Mouse (Mus musculus) ovary, postnatal 10 days (tissue): Measurements from ENCODE around the gene Prm1.
"Not testable (repeated sequence)": the region's sequence is repeated elsewhere in the genome, so short reads cannot be mapped to it uniquely, and the experiment has no call there.

ENCODE experiments used
- DNase-seq: peaks from one replicate; pipeline ENCODE4 v3.0.0; 2022; ENCODE audit warnings: low spot score

Prm1 gene

GRCm38 (mm10) chr16:10824536-10824935 lies 18.9 kb upstream of the Prm1 start:
- no peak for DNase-seq

GRCm38 (mm10) chr16:10821387-10821786 lies 15.7 kb upstream of the Prm1 start:
- no peak for DNase-seq

GRCm38 (mm10) chr16:10819966-10820365 lies 14.3 kb upstream of the Prm1 start:
- DNase-seq = no peak

DNA sequence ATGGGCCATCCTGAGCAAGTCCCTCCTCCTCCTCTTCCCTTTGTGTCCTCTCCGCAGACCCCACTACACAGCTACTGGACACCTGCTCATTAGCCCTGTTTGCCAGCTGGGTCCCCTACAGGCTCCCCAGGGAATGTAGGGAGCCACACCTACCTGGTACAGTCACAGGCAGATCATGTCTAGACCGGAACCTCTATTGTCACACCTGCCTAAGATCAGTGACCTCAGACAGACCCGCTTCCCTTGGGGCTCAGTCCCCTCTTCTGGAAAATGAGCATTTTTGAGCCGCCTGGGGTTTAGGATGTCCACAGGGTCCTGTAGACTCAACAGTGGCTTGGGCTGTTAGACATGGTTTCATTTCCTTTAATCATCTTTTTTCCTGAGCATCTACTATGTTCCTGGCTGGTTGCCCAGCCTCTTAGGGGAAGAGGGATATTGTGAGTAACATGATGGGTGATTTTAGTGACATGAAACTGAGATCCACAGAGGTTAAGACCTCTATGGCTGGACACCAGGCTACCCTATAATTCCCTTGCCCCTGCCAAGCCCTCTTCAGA lies 13.0 kb upstream of the Prm1 start:
- no peak for DNase-seq

- DNase-seq = no peak
These were observed 9.2 kb upstream of the Prm1 start for GRCm38 (mm10) chr16:10814864-10815263.

DNA sequence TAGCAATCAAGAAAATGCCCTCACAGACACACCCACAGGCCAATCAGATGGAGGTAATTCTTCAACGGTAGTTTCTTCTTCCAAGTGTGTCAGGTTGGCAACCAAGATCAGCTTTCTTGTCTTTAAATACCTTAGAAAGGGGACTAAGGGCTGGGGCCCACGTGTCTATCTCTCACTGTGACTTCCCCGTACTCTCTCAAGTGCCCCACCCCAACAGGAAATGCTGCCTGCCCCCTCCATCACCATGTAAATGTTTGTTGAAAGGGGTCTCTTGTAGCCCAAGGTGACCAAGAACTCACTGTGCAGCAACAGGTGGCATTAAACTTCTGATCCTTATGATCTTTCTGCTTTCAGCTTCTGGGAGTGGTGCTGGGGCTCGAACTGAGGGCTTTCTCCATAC lies 8.1 kb upstream of the Prm1 start:
- DNase-seq = no peak

DNA sequence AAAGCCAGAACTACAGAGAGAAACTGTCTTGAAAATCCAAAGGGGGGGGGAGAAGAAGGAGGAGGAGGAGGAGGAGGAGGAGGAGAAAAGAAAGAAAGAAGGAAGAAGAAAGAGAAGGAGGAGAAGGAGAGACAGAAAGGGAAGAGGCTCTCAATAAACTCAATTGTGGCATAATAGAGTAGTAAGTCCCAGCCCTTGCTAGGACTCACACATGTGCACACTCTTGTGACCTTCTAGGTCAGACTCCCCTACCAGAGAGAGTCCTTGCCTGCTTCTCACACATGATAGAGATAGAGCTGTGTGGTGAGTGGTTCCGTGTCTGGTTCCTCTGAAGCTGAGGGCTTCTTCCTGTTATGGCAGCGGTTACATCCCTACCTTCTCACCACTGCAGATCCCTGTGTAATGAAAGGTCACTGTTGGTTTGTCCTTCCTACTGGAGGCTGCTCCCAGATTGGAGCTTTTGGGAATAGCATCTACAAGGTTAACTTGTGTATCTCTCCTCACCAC lies 7.3 kb upstream of the Prm1 start, which contains the start of gene Gm11172:
Gene Gm11172, plus strand, starts transcription at position 51 of the 507 bp plus-strand sequence.
- no peak for DNase-seq

GRCm38 (mm10) chr16:10810376-10810775 lies 4.7 kb upstream of the Prm1 start:
- DNase-seq = no peak

DNA sequence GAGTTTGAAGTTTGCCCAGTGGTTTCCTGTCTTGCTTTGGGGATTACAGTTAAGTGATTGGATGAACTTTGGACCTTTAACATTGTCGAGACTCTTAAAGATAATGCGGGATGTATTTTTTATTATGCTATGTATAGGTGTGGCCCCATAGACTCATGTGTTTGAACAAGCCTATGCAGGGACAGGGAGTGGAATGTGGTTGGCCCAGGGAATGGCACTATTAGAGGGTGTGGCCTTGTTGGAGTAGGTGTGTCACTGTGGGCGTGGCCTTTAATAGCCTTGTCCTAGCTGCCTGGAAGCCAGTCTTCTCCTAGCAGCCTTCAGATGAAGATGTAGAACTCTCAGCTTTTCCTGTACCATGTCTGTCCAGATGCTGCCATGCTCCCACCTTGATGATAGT lies 3.2 kb downstream of the Prm1 start:
- not testable (repeated sequence) for DNase-seq

DNA sequence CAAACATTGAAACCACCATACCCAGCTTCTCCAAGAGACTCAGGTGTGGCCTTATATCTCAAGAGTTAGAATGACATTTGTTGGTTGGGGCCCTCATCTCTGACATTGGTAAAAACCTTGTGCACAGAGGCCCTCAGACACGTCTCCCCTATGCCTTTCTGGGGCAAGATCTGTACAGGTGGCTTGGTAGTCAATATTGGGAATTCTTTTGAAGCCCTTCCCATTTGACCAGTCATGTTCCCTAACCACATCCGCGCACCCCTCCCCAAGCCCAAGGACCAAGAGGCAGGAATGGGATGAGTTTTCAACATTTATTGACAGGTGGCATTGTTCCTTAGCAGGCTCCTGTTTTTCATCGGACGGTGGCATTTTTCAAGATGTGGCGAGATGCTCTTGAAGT lies 9.6 kb downstream of the Prm1 start, which contains the start of gene Prm2:
Gene Prm2, minus strand, starts transcription at position 101 of the 400 bp plus-strand sequence.
- DNase-seq = no peak

DNA sequence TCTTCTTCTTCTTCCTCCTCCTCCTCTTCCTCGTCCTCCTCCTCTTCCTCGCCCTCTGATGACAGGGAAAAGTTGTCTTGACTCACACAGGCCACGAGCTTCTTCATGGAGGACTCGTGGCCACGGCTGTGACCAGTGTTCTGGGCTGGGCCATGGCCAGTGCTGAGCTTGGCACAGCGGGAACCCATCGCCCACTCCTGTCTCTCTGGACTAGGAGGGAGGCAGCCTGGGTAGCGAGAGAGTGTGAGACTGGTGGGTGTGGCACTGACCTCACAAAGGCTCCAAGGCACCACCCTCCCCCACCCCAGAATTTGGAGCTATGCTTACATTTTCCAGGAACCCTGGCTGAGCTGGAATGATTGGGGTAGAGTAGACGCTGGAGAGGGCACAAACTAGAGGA lies 14.9 kb downstream of the Prm1 start, which contains the start of gene Prm3:
Gene Prm3, minus strand, starts transcription at position 213 of the 400 bp plus-strand sequence.
- no peak for DNase-seq

- no peak for DNase-seq
These were observed 16.8 kb downstream of the Prm1 start for GRCm38 (mm10) chr16:10788866-10789265.

GRCm38 (mm10) chr16:10788271-10788670 lies 17.4 kb downstream of the Prm1 start, which contains the start of gene Tnp2:
Gene Tnp2 (minus strand): TSS chr16:10788660.
- DNase-seq = no peak

- DNase-seq = no peak
These were observed 18.0 kb downstream of the Prm1 start for GRCm38 (mm10) chr16:10787548-10788058.

GRCm38 (mm10) chr16:10786782-10787547 lies 18.7 kb downstream of the Prm1 start:
- no peak for DNase-seq

DNA sequence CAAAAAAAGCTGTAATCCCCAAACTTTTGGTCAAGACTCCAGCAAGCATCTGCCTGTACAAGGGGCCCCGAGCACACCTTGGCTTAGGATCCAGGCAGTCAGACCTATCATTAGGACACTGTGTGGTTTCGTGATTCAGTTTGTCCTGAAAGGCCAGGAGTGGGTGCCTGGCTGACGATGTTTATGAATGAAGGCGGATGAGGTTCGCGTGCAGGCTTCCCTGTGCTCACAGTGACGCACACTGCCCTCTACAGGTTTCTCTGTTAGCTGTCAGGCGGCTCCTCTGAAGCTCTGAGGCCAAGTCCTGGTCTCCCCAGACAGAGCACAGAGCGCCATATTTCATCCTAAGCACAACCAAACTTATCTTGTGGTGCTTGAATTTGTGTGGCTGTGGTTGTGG lies 19.4 kb downstream of the Prm1 start:
- peak; percentile 46 for DNase-seq

DNA sequence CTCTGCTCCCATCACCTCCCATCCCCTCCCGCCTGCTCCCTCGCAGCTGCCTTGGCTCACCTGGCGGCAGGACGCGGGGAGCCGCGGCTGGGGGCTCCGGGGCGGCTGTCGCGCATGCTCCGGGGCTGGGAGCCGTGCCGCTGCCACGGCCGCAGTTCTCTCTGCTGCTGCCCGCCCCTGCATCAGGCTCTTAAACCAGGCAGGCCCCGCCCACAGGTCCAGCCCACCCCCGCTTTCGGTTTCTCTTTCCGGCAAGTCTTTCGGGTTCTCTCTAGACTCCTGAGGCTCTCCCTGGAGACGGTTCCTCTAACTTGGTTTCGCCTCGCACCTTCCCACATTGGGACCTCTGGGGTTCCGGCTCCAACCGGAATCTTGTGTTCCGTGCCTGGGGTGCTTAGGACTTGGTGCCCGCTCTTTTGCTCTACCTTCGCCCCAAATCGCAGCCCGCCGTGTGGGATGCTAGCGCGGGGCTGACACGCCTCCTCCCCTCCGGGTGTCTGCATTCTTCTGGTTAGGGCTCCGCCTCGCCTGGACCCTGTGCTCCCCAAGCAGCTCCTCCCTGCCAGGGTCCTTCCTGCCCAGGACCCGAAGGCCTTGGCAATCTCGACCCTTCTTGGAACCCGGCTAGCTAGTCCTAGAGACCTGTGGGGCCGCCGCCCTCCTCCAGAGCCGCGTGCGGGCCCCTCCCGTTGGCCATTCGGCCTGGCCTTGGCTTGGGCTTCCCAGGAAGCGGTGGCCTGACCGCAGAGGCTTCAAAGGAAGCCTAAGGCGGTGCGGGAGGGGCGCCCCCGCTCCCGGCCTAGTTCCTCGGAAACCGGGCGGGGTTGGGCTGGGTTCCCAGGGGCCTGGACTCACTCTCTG lies 20.0 kb downstream of the Prm1 start, which contains the start of gene Socs1:
Gene Socs1, minus strand, starts transcription at position 166 of the 861 bp plus-strand sequence.
- DNase-seq = peak; percentile 82

- DNase-seq = peak; percentile 96
These were observed 20.8 kb downstream of the Prm1 start for GRCm38 (mm10) chr16:10784793-10785370.

DNA sequence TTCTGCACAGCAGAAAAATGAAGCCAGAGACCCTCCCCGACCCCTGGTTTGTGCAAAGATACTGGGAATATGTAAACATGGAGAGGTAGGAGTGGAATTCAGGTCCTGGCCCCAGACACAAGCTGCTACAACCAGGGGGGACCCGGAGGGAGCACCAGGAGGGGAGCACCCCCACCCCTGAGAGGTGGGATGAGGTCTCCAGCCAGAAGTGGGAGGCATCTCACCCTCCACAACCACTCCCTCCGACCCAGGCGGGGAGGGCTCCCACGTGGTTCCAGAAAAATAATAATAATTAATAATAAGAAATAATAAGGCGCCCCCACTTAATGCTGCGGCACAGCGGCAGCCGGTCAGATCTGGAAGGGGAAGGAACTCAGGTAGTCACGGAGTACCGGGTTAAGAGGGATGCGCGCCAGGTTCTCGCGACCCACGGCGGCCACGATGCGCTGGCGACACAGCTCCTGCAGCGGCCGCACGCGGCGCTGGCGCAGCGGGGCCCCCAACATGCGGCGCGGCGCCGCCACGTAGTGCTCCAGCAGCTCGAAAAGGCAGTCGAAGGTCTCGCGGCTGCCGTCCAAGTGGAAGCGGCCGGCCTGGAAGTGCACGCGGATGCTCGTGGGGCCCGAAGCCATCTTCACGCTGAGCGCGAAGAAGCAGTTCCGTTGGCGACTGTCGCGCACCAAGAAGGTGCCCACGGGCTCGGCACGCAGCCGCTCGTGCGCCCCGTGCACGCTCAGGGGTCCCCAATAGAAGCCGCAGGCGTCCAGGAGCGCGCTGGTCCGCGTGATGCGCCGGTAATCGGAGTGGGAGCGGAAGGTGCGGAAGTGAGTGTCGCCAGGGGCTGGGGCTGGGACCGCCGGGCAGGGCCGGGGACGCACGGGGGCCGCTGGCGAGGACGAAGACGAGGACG lies 21.5 kb downstream of the Prm1 start:
- DNase-seq = no peak

- DNase-seq = no peak
These were observed 22.2 kb downstream of the Prm1 start for GRCm38 (mm10) chr16:10783451-10783850.

DNA sequence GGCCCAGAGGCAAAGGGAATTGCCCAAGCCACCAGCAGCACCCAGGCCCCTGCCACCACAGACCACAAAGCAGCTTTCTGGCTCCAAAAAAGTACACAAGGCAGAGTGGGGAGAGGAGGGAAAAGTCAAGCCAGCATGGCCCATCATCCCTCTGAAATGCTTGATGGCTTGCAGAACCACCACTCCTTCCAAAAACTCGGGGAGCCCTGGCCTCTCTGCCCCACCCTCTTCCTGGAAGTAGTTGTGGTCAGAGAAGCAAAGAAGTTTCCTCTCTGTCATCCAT lies 22.5 kb downstream of the Prm1 start:
- no peak for DNase-seq
